Mouse (Mus musculus) bone marrow, adult 2 months (tissue): ENCODE results near the gene 4931428L18Rik.

Experiments
- CTCF ChIP-seq: fragments of 200-500 bp; IDR thresholded peaks from 2 replicates; pipeline ENCODE4 v1.5.1; 2011; ENCODE audit warnings: low read length, control low read depth; ENCODE audit not compliant: control insufficient read depth, insufficient read depth
- POLR2A ChIP-seq: fragments of 200-500 bp; IDR thresholded peaks from 2 replicates; pipeline ENCODE4 v1.6.1; 2011; ENCODE audit warnings: low read depth, mild to moderate bottlenecking, control low read depth, low read length, borderline replicate concordance; ENCODE audit not compliant: control insufficient read depth

- TF ChIP-seq CTCF: no peak
- TF ChIP-seq POLR2A: no peak
Measured at GRCm38 (mm10) chr1:31071209-31071608, 151.3 kb downstream of the 4931428L18Rik start.
